Mouse (Mus musculus) limb, embryonic 15.5 days (tissue): Measurements from ENCODE around the gene Trp53i11. TPM values are rescaled to one million over a fixed set of nuclear protein-coding genes. Genes with fewer than 3 reads are reported as not detected.

Experiments used
- ATAC-seq: fragments of 200-750 bp; cut with Nextera tagmentation; 2 replicates; pipeline ENCODE4 v1.8.0; 2017; ENCODE audit warnings: low read depth, moderate TSS enrichment; ENCODE audit not compliant: insufficient number of reproducible peaks, low FRiP score, low TSS enrichment
- H3K27ac ChIP-seq: fragments of 300-500 bp; sonication (generic); 2 replicates; pipeline ENCODE4 v1.5.1; 2015; ENCODE audit warnings: moderate library complexity, mild to moderate bottlenecking, inconsistent platforms
- H3K27me3 ChIP-seq: fragments of 300-500 bp; sonication (generic); 2 replicates; pipeline ENCODE4 v1.6.1; 2015; ENCODE audit warnings: inconsistent platforms
- H3K36me3 ChIP-seq: fragments of 300-500 bp; sonication (generic); 2 replicates; pipeline ENCODE4 v1.6.1; 2015; ENCODE audit warnings: inconsistent platforms
- H3K4me1 ChIP-seq: fragments of 300-500 bp; sonication (generic); 2 replicates; pipeline ENCODE4 v1.6.1; 2015; ENCODE audit warnings: inconsistent platforms
- H3K4me2 ChIP-seq: fragments of 300-500 bp; sonication (generic); 2 replicates; pipeline ENCODE4 v1.6.1; 2015; ENCODE audit warnings: mild to moderate bottlenecking, inconsistent platforms
- H3K4me3 ChIP-seq: fragments of 300-500 bp; sonication (generic); 2 replicates; pipeline ENCODE4 v1.5.1; 2015; ENCODE audit warnings: mild to moderate bottlenecking, inconsistent platforms
- H3K9ac ChIP-seq: fragments of 300-500 bp; sonication (generic); 2 replicates; pipeline ENCODE4 v1.6.1; 2015; ENCODE audit warnings: inconsistent platforms
- H3K9me3 ChIP-seq: fragments of 300-500 bp; sonication (generic); 2 replicates; pipeline ENCODE4 v1.6.1; 2016; ENCODE audit warnings: inconsistent platforms
- WGBS: fragments of 180-500 bp; shearing (Covaris S2); methylation state at CpG from one replicate; pipeline ENCODE4 v1.1.7; 2015; 5-methylcytosine and 5-hydroxymethylcytosine counted together
- polyA plus RNA-seq: library from polyadenylated mRNA; unstranded; fragments of >200 nt; fragmentation: Nextera tagmentation; extraction: Ambion mirVana; gene quantifications from 2 replicates; pipeline ENCODE4 v1.2.1, GENCODE M21; 2015

The Trp53i11 gene
- polyA plus RNA-seq, 1 experiment from 2014 or later = 26.5 TPM

DNA sequence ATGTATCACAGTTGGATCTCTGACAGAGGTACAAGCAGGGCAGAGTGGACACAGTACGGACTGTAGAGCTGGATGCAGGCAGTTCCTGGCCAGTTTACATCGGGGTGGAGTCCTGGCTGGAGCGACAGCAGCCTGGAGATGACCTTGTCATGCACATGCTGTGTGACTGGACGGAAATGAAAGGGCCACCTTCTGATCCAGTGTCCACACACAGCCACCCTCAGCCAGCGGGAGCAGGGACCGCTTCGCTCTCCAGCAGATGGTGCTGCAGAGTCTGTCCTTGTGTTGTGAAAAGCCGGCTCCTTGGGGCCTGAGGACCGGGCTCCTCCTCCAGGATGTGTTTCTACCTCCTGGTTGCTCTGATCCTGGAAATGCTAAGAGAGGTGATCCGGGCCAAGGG, 16.3 kb downstream of the Trp53i11 start:
- WGBS = 21% methylated on average over 10 of the region's 10 CpGs
- no peaks in the 10 kb centered on the region for H3K27me3 ChIP-seq
- peaks cover 24% of the 10 kb centered on the region for H3K4me1 ChIP-seq
- H3K4me2 ChIP-seq = no peak overlapping the region
- H3K4me3 ChIP-seq = no peak overlapping the region
- peaks cover 12% of the 10 kb centered on the region; the same call in 1 of the 2 replicates for H3K36me3 ChIP-seq
- no peak overlapping the region for H3K9ac ChIP-seq
- no peak for ATAC-seq
- no peak overlapping the region for H3K27ac ChIP-seq
- no peaks in the 10 kb centered on the region for H3K9me3 ChIP-seq

DNA sequence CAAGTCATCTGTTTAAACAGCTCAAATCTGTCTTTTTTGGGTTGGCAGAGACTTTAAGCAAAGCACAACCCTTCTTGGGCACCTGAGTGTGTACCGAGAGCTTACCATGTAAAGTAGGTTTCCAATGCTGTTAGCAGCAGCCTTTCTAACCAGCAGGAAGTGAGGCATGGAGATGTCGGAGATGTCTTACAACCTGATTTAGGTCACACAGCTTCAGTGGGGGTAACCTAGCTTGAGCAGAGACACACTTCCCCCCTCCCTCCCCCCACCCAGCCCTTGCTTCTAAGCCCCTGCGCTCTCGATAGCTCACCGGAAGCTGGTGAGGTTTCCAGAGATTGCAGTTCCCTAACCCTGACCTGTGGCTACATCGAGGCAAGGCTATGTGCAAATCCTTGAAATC, 17.2 kb downstream of the Trp53i11 start:
- ATAC-seq = no peak
- Histone ChIP-seq H3K36me3 (peaks cover 12% of the 10 kb centered on the region; the same call in 1 of the 2 replicates), H3K4me3 (no peak overlapping the region), H3K9me3 (no peaks in the 10 kb centered on the region), H3K4me2 (no peak overlapping the region), H3K27me3 (no peaks in the 10 kb centered on the region), H3K27ac (no peak overlapping the region), H3K9ac (no peak overlapping the region), H3K4me1 (peaks cover 18% of the 10 kb centered on the region)
- WGBS = 79% methylated on average over 6 of the region's 6 CpGs

DNA sequence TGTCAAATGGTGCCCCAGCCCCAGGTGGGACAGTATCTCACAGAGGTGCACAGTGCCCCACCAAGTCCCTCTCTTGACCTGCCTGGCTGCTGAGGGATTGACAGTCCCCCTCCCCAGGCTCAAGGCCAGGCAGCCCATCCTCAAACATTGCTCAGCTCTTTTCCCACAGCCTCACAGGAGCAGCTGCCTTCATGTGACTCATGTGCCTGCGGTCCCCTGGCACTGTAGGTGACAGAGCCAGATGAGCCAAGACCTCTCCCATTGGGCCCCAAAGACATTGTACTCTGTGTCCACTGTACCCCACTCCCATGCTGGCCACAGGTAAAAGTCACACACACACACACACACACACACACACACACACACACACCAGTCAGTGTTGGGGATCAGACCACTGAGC, 18.8 kb downstream of the Trp53i11 start:
- Histone ChIP-seq H3K4me2 (no peak overlapping the region), H3K4me3 (no peak overlapping the region), H3K27ac (no peak overlapping the region), H3K9me3 (no peaks in the 10 kb centered on the region), H3K9ac (no peak overlapping the region), H3K4me1 (0 out of 2 replicates have a peak, but pooled peaks cover 4% of the 10 kb centered on the region), H3K36me3 (peaks cover 8% of the 10 kb centered on the region; the same call in 1 of the 2 replicates), H3K27me3 (no peaks in the 10 kb centered on the region)
- WGBS = 93% methylated on average over 1 of the region's 1 CpGs
- ATAC-seq = no peak; the same call in 1 of the 2 replicates

DNA sequence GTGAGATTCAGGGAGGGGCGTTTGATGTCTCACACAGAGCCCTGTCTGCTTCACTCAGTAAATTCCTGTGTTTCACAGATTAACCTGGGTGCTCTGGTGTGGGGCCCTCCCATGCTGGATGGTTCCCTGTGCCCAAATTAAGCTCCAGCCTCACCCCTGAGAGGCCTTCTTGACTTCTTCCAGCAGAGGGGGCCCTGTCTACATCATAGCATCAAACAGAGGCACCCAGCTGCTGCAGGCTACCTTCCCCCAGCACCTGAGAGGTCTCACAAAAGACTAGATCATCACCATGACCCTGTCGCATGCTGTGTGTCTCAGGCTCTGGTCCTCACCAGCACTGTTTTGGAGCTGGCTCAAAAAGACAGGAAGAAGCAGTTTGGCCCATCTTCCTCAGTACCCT, 25.0 kb downstream of the Trp53i11 start:
- no peak overlapping the region for H3K4me3 ChIP-seq
- H3K27ac ChIP-seq = no peak overlapping the region
- H3K27me3 ChIP-seq = 0 out of 2 replicates have a peak, but pooled peaks cover 3% of the 10 kb centered on the region
- 0 out of 2 replicates have a peak, but pooled peaks cover 2% of the 10 kb centered on the region for H3K36me3 ChIP-seq
- 75% methylated on average over 2 of the region's 2 CpGs for WGBS
- H3K4me1 ChIP-seq = peaks cover 6% of the 10 kb centered on the region
- H3K9ac ChIP-seq = no peak overlapping the region
- no peak overlapping the region for H3K4me2 ChIP-seq
- H3K9me3 ChIP-seq = no peaks in the 10 kb centered on the region
- no peak for ATAC-seq

DNA sequence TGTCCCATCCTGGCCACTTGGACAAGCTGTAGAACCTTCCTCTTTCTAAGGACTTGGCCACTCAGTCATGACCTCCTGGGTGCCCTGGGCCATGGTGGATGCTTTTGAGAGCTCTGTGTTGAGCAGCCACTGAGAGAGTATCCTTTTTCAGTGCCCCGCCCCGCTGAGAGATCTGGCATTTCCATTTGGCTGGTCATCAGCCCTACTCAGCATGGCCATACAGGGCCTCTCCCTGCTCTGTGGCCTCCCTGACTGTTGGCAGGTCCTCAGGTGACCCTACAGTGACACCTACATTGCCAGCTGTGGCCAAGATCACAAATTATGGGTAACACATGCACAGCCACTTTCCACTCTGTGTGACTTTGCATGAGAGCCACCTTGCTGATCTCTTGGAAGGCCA, 25.5 kb downstream of the Trp53i11 start:
- H3K4me2 ChIP-seq = no peak overlapping the region
- ATAC-seq = no peak
- H3K4me1 ChIP-seq = peaks cover 11% of the 10 kb centered on the region
- no peaks in the 10 kb centered on the region for H3K9me3 ChIP-seq
- no peak overlapping the region for H3K27ac ChIP-seq
- no peak overlapping the region for H3K4me3 ChIP-seq
- H3K9ac ChIP-seq = no peak overlapping the region
- H3K27me3 ChIP-seq = 0 out of 2 replicates have a peak, but pooled peaks cover 3% of the 10 kb centered on the region
- 98% methylated on average over 2 of the region's 2 CpGs for WGBS
- H3K36me3 ChIP-seq = 0 out of 2 replicates have a peak, but pooled peaks cover under 1% of the 10 kb centered on the region

DNA sequence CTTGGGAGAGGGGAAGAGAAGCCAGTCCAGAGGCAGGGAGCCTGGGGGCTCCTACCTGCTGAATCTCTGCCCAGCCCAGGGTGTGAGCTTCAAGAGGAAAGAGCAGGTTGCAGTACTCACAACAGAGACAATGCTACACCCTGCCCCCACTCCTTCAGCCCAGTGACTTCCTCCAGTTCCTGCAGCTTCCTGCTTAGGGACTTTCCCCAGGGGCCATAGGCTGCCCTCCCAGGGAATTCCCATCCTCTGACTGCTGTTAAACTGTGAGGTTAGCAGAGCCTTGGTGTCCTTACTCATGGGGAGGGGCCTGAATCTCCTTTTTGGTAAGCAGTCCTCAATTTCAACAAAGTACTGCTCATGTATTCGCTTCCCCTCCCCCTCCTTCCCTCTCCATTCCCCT, 26.8 kb downstream of the Trp53i11 start:
- 64% methylated on average over 1 of the region's 1 CpGs for WGBS
- Histone ChIP-seq H3K4me2 (no peak overlapping the region), H3K27ac (no peak overlapping the region), H3K9ac (no peak overlapping the region), H3K4me3 (no peak overlapping the region), H3K27me3 (0 out of 2 replicates have a peak, but pooled peaks cover 3% of the 10 kb centered on the region), H3K4me1 (peaks cover 19% of the 10 kb centered on the region), H3K9me3 (no peaks in the 10 kb centered on the region), H3K36me3 (no peaks in the 10 kb centered on the region)
- ATAC-seq = no peak

DNA sequence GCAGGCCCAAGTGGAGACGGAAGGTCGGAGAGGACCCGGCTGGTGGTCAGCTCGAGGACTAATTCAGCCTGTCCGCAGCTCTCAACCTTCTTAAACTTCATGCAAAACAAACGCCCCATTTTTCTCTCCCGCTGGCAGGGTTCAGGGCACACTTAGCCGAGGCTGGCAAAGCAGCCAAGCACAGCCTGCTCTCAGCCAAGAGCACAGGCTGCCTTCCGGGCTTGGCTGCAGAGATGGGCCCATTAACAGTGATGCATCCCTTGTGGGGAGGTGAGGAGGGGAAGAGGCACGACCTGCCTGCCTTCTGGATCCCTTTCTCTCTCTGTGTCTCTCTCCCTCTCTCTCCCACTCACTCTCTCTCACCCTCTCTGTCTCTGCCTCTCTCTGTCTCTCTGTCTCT, 28.4 kb downstream of the Trp53i11 start:
- H3K4me2 ChIP-seq = no peak overlapping the region
- H3K27me3 ChIP-seq = 0 out of 2 replicates have a peak, but pooled peaks cover 3% of the 10 kb centered on the region
- H3K9me3 ChIP-seq = no peaks in the 10 kb centered on the region
- H3K4me3 ChIP-seq = no peak overlapping the region
- no peaks in the 10 kb centered on the region for H3K36me3 ChIP-seq
- H3K27ac ChIP-seq = no peak overlapping the region
- ATAC-seq = no peak
- 73% methylated on average over 10 of the region's 10 CpGs for WGBS
- peaks cover 24% of the 10 kb centered on the region for H3K4me1 ChIP-seq
- H3K9ac ChIP-seq = no peak overlapping the region

DNA sequence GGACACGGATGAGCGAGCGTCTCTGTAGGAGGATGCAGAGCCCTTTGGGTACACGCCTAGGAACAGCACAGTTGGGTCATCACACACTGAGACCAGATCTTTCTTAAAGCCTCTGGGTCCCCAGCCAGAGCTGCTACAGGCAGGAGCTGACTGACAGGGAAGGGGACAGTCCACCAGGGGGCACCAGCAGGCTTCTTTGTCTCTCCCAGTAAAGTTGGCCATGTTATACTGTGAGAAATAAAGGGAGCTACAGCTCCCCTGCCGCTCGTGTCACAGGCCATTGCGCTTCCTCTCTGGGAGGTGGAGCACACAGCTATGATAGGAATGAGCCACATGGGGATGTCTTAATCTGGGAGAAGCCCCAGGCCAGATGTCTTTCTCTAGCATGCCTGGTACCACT, 29.7 kb downstream of the Trp53i11 start:
- peaks cover 24% of the 10 kb centered on the region for H3K4me1 ChIP-seq
- no peaks in the 10 kb centered on the region for H3K36me3 ChIP-seq
- H3K27ac ChIP-seq = peak overlapping the region; percentile 39; the same call in 1 of the 2 replicates
- no peak overlapping the region for H3K9ac ChIP-seq
- ATAC-seq = no peak
- 25% methylated on average over 7 of the region's 7 CpGs for WGBS
- no peak overlapping the region for H3K4me2 ChIP-seq
- H3K4me3 ChIP-seq = no peak overlapping the region
- H3K9me3 ChIP-seq = no peaks in the 10 kb centered on the region
- H3K27me3 ChIP-seq = 0 out of 2 replicates have a peak, but pooled peaks cover 3% of the 10 kb centered on the region

DNA sequence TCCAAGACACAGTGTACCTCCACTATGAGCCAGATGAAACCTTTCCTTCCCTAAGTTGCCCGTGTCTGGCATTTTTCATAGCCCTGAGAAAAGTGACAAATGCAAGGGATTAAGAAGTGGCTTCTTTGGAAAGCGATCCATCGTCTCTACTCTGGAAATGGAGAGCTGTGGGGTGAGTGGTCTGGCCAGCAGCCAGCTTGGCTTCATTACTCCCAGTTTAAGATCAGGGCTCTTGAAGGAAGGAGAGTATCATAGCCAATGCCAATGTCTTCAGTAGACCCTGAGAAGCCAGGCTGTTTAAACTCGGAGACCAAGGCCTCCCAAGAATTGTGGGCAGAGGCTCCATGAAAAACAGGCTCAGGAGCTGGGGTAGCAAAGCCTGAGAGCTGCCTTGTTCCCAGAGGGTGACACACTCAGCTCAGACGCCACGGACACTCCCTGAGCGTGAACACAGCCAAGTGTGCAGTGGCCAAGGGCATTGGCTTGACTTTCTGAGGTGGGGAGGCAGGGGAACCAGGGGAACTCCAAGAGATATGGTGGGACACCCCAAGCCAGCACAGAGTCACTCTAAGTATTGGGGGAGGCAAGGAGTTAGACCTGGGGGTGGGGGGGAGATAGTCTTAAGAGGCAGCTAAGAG, 31.1 kb downstream of the Trp53i11 start:
- H3K27ac ChIP-seq = no peak overlapping the region

DNA sequence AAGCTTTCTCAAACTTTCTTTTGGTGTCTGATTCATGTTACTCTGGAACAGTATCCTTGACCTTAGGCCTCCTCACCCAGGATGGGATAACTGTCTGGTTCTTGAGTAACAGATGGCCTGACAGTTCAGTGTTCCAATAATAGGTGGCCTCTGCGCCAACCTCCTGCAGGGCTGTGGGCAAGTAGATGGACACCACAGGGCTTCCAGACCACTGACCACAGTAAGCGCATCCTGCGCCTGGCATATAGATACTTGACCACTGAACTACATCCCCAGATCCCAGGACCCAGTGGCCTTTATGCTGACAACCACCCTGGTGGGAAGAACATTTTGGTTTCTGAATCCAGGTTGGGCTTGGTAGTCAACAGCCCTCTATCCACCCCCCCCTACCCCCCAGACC, 32.2 kb downstream of the Trp53i11 start:
- Histone ChIP-seq H3K27me3 (0 out of 2 replicates have a peak, but pooled peaks cover 3% of the 10 kb centered on the region), H3K36me3 (no peaks in the 10 kb centered on the region), H3K4me3 (no peak overlapping the region), H3K9ac (no peak overlapping the region), H3K27ac (no peak overlapping the region), H3K9me3 (no peaks in the 10 kb centered on the region), H3K4me2 (no peak overlapping the region), H3K4me1 (peaks cover 24% of the 10 kb centered on the region)
- 98% methylated on average over 3 of the region's 3 CpGs for WGBS
- no peak for ATAC-seq

More for the DNA sequence above, 31.1 kb downstream of the Trp53i11 start:
- no peak overlapping the region for H3K9ac ChIP-seq
- H3K36me3 ChIP-seq = no peaks in the 10 kb centered on the region
- no peak for ATAC-seq
- WGBS = 62% methylated on average over 7 of the region's 7 CpGs
- no peak overlapping the region for H3K4me2 ChIP-seq
- H3K9me3 ChIP-seq = no peaks in the 10 kb centered on the region
- H3K27me3 ChIP-seq = 0 out of 2 replicates have a peak, but pooled peaks cover 3% of the 10 kb centered on the region
- H3K4me1 ChIP-seq = peaks cover 24% of the 10 kb centered on the region
- no peak overlapping the region for H3K4me3 ChIP-seq

DNA sequence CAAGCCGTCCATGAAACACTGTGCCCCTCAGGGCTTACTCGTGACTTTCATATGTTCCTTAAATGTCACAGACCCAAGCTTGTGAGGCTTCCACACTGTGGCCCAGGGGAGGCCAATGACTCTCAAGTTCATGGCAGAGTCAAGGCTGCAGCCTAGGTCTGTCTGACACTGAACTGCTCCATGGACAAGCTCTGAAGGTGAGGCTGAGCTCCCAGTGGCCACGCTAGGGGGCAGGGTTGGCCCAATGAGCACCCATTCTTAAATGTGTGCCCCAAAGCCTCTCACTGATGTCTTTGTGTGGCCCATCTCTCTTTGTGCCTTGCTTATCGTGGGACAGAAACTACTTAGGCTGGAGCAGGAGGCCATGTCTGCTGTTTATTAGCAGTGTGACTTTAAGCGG, 33.1 kb downstream of the Trp53i11 start:
- Histone ChIP-seq H3K9me3 (no peaks in the 10 kb centered on the region), H3K9ac (no peak overlapping the region), H3K4me3 (no peak overlapping the region), H3K27ac (no peak overlapping the region), H3K27me3 (0 out of 2 replicates have a peak, but pooled peaks cover 3% of the 10 kb centered on the region), H3K36me3 (no peaks in the 10 kb centered on the region), H3K4me1 (peaks cover 24% of the 10 kb centered on the region), H3K4me2 (no peak overlapping the region)
- ATAC-seq = no peak
- WGBS = 55% methylated on average over 5 of the region's 5 CpGs

DNA sequence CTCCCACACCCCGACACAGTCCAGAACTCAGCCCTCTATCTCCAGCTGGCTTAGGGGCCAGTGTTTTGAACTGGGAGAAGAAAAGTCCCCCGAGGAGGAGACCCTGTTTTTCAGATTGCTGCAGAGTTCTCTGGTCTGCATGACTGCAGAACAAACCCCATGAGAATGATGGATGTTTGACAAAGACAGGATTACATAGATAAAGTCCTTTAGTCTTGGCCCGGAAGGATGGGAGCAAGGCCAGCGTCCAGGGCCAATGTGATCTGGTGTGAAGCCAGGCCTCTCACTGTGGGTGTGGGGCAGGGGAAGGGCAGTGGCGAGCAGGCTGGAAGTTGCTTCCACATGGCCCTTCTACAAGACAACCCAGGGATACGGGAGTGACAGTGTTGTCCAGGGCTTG, 36.1 kb downstream of the Trp53i11 start:
- Histone ChIP-seq H3K27me3 (peaks cover 7% of the 10 kb centered on the region; the same call in 1 of the 2 replicates), H3K36me3 (no peaks in the 10 kb centered on the region), H3K9ac (no peak overlapping the region), H3K9me3 (no peaks in the 10 kb centered on the region), H3K4me3 (no peak overlapping the region), H3K27ac (no peak overlapping the region), H3K4me2 (no peak overlapping the region), H3K4me1 (peaks cover 29% of the 10 kb centered on the region)
- no peak for ATAC-seq
- WGBS = 60% methylated on average over 6 of the region's 6 CpGs
